Mouse (Mus musculus) thymus, postnatal 25 days (tissue): Measurements from ENCODE around the gene Cul4a.
"Not testable (repeated sequence)": the region's sequence is repeated elsewhere in the genome, so short reads cannot be mapped to it uniquely, and the experiment has no call there.

Experiments
- DNase-seq: peaks from one replicate; pipeline ENCODE4 v3.0.0; 2022

The Cul4a gene

GRCm38 (mm10) chr8:13105087-13105881 lies at the start of gene Cul4a, which contains the start of gene Pcid2:
Gene Cul4a, plus strand, starts transcription at chr8:13105621.
Gene Pcid2, minus strand, starts transcription at chr8:13105459.
- peak; percentile 97 for DNase-seq

DNA sequence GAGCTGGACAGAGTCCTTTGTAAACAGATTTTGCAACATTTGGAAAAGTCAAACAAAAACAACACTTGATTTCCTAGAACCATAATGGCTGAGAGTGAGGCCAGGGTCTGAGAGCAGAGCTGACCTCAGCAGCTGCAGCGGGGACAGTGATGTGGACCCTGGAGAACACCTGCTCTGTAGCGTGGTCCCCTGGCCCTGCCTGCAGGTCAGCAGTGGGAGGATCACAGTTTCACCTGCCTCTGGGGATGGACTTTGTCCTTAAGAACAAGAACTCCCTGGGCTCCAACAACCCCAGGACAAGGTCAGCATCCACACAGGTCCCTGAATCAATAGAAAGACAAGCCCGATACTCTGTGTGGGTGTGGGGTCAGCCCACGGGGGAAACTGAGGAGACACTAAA lies 48.1 kb upstream of the Cul4a start:
- DNase-seq: no peak

- no peak for DNase-seq
Measured at GRCm38 (mm10) chr8:13060441-13061150, 44.8 kb upstream of the Cul4a start, which contains the start of gene Proz. Gene Proz, plus strand, starts transcription at chr8:13060914.

GRCm38 (mm10) chr8:13063112-13063511 lies 42.3 kb upstream of the Cul4a start:
- DNase-seq: no peak

DNA sequence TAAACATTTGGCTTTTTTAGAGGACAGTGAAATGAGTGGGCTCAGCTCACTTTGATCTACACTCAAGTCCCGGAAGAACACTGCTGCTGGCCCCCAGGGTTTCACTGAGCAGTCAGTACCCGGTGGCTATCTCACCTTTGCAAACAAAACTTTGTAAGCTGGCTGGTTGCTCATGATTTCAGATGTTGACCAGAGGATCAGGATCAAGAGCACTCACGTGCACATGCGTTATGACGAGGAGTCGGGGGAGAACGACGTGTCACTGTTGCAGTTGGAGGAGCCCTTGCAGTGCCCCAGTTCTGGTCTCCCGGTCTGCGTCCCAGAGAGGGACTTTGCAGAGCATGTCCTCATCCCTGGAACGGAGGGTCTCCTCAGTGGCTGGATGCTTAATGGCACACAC lies 32.2 kb upstream of the Cul4a start:
- no peak for DNase-seq

DNA sequence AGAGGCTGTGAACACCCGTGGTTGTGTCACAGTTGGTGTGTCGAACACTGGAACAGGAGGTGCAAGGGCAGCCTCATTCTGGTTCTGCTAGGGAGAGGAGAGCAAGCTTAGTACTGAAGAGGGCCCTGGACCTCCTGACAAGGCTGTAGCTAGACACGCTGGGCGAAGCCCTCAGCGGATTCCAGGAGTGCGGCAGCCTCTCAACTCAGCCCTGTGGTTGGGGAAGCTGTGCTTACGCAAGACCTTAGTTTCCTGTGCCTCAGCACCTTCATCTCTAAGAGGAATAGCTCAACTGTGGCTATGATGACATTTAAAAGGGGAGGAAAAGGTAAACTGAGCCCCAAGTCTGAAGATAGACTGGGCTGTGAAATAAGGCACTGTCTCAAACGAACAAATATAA lies 30.4 kb upstream of the Cul4a start:
- DNase-seq: no peak

DNA sequence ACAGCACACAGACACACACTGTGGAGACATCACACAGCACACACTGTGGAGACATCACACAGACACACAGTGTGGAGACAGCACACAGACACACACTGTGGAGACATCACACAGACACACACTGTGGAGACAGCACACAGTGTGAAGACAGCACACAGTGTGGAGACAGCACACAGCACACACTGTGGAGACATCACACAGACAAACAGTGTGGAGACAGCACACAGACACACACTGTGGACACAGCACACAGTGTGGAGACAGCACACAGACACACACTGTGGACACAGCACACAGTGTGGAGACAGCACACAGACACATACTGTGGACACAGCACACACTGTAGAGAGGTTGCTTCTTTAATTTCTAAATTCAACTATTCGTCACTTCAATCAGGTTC lies 29.8 kb upstream of the Cul4a start:
- DNase-seq: not testable (repeated sequence)

- no peak for DNase-seq
Measured at GRCm38 (mm10) chr8:13077542-13077941, 27.9 kb upstream of the Cul4a start.

GRCm38 (mm10) chr8:13104691-13105086 lies 732 bp upstream of the Cul4a start:
- DNase-seq: peak; percentile 91

- DNase-seq: peak; percentile 48
Measured at GRCm38 (mm10) chr8:13105908-13106551, 609 bp downstream of the Cul4a start.

DNA sequence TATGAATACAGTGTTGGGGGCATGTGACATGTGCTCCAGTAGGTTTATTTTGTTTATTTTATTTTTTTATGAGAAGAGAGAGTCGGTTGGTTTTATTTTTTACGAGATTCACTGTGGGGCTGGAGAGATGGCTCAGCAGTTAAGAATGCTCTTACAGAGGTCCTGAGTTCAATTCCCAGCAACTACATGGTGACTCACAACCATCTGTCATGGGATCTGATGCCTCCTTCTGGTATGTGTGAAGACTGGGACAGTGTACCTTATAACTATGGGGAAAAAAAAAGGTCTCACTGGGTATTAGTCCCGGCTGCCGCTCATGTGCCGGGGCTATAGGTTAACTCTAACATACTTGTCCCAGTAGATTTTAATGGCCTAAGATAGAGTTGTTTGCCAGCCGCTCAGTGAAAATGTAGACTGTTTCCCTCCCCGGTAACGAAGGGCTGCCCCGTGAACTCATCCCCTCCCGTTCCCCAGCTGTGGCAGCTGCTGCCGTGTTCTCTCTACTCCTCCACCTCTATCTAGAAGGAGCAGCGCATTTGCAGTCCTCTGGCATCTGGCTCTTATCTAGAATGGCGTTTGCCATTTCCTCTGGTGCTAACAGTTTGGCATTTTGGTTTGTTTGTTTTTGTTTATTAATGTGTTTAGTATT lies 2.7 kb downstream of the Cul4a start:
- no peak for DNase-seq

DNA sequence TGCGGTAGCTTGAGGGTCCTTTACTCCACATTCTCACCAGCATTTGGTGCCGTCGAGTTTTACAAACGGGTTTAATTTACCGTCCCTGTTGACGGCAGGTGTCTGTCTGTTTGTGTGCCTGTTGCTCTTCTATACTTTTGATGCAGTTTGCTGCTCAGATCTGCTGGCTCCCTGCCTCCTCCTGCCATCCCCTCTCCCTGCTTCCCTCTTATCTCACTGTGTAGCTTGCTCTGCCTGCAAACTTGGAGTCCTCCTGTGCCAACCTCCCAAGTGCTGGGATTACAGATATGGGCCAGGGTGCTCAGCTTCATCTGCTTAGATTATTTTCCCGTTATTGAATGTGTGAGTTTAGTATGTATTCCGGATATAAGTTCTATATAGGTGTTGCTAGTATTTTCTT lies 3.5 kb downstream of the Cul4a start:
- no peak for DNase-seq

DNA sequence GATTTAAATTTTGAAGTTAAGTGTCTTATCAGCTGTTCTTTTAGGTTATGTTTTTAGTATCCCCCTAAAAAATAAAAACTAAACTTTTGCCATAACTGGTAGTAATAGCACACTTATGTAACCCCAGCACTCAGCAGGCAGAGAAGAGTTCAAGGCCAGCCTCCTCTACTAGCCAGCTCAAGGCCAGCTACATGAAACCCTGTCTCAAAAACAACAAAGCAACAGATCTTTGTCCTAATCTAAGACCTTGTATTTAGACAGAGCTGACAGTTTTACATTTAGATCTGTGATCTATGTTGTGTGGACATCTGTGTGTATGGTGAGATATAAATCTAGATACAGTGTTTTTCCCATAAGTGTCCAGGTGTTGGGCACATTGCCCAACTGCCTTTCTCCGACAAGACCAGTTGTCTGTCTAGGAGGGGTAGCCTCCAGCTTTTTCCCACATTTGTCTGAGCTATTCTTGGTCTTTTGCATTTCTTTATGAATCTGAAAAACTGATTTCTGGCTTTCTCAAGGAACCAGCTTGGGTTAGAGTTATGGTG lies 4.1 kb downstream of the Cul4a start:
- no peak for DNase-seq

DNA sequence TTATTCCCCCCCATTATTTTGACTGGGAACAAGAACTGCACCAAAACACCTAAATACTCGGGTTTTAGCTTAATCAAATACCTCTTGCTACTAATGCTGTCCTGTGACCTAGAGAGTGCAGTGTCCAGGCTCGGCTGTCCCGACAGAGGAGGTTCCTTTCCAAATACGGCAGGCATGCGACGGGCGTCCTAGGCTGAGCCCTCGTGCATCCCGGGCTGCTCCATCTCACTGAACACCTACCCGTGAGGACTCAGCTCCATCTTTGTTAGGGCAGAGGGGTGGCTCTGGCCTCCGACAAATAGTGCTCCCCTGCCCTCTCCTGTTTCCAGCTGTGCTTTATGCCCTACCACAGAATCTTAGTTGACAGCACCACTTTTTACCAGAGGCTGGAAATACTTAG lies 6.5 kb downstream of the Cul4a start:
- no peak for DNase-seq

DNA sequence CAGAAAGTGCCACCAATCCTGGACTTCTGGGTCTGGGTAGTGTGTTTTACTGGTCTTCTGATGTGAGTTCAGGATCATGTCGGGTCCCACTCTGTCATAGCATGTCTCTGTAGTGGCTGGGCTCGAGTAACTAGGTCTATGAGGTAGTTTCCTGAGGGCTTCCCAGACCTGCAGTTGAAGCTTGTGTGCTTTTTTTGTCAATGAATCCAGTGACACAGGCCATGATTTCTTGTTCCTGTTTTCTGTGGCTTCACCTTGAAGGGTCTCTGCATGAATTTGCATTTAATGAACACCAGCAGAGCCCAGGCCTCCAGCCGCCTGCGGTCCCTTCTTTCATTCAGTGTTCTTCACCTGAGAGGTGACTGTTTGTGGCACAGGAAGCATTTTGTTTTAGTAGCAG lies 7.8 kb downstream of the Cul4a start:
- DNase-seq: no peak

GRCm38 (mm10) chr8:13117096-13117495 lies 11.7 kb downstream of the Cul4a start:
- no peak for DNase-seq

- no peak for DNase-seq
Measured at GRCm38 (mm10) chr8:13118516-13118915, 13.1 kb downstream of the Cul4a start.

DNA sequence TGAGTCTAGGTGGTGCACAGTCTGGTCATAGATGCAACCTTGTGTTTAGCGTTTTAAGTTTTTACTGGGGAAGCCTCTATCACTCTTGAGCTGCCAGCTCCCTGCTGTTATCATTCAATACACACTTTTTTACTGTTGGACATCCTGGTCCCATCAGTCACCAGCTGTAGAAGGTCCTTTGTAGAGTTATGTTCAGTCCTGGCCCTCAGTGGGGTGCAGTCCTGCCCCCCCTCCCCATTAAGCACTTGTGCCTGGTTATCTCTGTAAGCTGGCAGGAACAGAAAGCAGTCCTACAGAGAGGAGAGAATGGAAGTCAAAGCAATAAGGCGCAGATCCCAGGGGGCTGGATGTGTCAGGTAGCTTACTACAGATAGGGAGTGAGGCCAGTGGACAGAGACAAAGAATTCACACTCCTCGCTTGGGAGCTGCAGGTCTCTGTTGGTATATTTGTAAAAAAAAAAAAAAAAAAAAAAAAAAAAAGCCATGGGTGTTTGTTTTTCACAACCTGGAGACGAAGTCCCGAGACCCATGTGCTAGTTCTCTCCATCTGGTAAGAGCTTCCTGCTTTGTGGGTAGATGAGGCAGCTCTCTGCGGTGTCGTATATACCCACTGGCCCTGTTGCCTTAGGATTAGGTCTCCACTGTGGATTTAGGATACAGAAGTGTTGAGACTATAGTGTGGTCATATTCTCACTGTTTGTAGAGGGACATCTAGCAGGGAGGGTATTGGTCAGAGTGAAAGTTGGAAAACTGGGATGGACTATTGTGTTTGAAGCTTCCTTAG lies 15.7 kb downstream of the Cul4a start:
- no peak for DNase-seq

- no peak for DNase-seq
Measured at GRCm38 (mm10) chr8:13122887-13123421, 17.5 kb downstream of the Cul4a start.

DNA sequence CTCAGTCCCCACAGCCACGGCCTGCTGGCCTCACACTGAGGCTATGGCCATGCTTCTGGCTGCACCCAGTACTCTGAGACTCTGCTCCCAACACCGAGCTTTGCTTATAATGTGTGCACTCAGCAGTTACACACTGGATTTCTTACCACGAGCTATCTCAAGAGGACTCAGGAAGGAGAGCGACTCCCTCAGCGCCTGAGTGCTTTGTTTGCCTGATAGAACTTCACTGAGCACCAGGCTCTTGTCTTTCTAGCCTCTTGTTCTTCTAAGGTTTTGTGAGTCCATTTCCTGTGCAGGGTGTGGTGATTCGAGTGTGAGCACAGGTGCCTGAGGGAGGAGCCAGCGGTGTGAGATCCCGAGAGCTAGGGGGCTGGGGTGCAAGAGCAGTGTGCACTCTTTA lies 19.5 kb downstream of the Cul4a start:
- no peak for DNase-seq

DNA sequence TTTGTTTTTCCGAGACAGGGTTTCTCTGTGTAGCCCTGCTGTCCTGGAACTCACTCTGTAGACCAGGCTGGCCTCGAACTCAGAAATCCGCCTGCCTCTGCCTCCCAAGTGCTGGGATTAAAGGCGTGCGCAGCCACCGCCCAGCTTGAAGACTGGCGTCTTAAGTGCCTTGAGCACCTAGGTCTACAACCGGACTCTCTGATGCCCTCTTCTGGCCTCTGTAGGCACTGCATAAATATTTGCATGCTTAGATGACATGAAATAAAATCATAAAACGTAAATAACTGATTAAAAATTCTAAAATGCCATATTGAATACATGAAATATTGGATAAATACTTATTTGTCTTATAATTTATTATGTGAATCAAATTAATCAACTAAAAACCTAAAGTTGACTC lies 26.8 kb downstream of the Cul4a start:
- DNase-seq: peak; percentile 58

DNA sequence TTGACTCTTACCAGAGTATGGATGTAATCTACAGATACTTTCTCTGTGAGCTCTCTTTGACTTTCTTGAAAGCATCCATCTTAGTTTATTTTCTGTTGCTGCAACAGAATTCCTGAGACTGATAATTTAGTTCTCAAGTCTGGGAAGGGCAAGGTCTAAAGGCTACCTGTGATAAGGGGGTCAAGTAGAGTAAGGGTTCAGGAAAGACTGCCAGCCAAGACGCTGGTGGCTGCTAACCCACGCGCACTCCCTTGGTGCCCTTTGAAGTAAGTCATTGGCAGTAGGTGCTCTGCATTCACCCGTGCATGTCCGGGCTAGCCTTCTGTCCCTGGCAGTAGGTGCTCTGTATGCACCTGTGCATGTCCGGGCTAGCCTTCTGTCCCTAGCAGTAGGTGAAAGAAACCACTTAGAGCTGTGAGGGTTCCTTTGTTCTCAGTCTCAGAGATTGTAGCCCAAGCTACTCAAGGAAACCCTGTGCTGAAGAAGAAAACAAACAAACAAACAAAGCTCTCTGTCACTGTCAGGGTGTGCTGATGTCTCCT lies 34.3 kb downstream of the Cul4a start:
- no peak for DNase-seq
